Mouse (Mus musculus) lung, embryonic 16.5 days (tissue): Measurements from ENCODE around the gene Guca2a. TPM values are rescaled to one million over a fixed set of nuclear protein-coding genes. Genes with fewer than 3 reads are reported as not detected.

ENCODE experiments used
- ATAC-seq: fragments of 200-750 bp; cut with Nextera tagmentation; 2 replicates; pipeline ENCODE4 v1.8.0; 2017; ENCODE audit warnings: low read depth, mild to moderate bottlenecking, moderate library complexity
- H3K27ac ChIP-seq: fragments of 300-500 bp; sonication (generic); 2 replicates; pipeline ENCODE4 v1.5.1; 2014; ENCODE audit warnings: mild to moderate bottlenecking, control low read depth, low read length
- H3K27me3 ChIP-seq: fragments of 300-500 bp; sonication (generic); 2 replicates; pipeline ENCODE4 v1.6.1; 2014; ENCODE audit warnings: low read depth, low read length, mixed read lengths; ENCODE audit not compliant: control insufficient read depth, insufficient read depth
- H3K36me3 ChIP-seq: fragments of 300-500 bp; sonication (generic); 2 replicates; pipeline ENCODE4 v1.6.1; 2014; ENCODE audit warnings: low read length; ENCODE audit not compliant: control insufficient read depth, insufficient read depth
- H3K4me1 ChIP-seq: fragments of 300-500 bp; sonication (generic); replicated peaks from 2 replicates; pipeline ENCODE4 v1.6.1; 2014; ENCODE audit warnings: low read length, mixed read lengths; ENCODE audit not compliant: control insufficient read depth, insufficient read depth
- H3K4me2 ChIP-seq: fragments of 300-500 bp; sonication (generic); 2 replicates; pipeline ENCODE4 v1.6.1; 2014; ENCODE audit warnings: low read depth, low read length, control low read depth
- H3K4me3 ChIP-seq: fragments of 300-500 bp; sonication (generic); 2 replicates; pipeline ENCODE4 v1.5.1; 2014; ENCODE audit warnings: mild to moderate bottlenecking, low read length, control low read depth
- H3K9ac ChIP-seq: fragments of 300-500 bp; sonication (generic); 2 replicates; pipeline ENCODE4 v1.6.1; 2014; ENCODE audit warnings: low read length, control low read depth
- H3K9me3 ChIP-seq: fragments of 300-500 bp; sonication (generic); 2 replicates; pipeline ENCODE4 v1.6.1; 2016; ENCODE audit warnings: low read length; ENCODE audit not compliant: control insufficient read depth
- WGBS: fragments of 180-500 bp; shearing (Covaris S2); extraction: QIAGEN DNeasy Blood & Tissue Kit; methylation state at CpG from one replicate; pipeline ENCODE4 v1.1.7; 2014; 5-methylcytosine and 5-hydroxymethylcytosine counted together
- polyA plus RNA-seq: library from polyadenylated mRNA; unstranded; fragments of >200 nt; fragmentation: Nextera tagmentation; extraction: Ambion mirVana; gene quantifications from 2 replicates; pipeline ENCODE4 v1.2.1, GENCODE M21; 2015

Guca2a gene
- polyA plus RNA-seq, 1 experiment from 2014 or later: 0.64 TPM

DNA sequence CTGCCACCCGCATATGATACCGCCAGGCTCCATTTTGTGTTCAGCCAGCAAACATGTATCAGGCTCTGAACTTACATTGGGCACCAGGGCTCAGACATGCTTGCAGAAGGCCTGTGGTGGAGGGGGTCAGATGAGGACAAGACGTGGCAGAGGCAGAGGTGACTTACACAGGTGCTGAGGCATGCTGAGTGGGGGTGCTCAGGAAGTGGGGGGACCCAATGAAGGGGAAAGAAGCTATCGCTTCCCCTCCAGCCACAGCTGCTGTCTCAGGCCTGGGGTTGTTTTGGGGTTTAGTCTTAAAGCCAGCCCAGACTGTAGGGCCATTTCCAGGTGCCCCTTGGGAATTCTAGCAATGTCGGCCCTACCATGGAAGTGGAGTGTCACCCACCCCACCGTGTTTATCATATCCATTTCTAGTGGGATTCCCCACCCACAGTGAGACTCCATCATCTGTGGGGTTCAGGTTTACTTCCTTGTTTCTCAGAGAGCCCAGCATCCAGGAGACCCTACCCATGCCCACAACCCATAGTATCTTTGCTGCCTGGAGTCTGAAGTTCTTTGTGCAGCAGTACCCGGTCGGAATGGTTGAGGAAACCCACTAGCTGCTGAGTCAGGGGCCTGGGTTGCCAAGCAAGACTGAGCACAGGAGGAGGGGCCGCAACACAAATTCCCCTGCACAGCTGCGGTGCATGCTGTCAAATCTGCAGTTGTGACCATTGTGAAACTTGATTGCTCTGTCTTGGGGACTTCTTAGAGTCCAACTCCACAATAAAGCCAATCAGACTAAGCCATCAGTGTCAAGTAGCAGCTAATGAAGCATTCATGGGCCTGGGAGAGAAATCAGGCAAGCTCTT, 32.1 kb downstream of the Guca2a start:
- Histone ChIP-seq H3K4me3 (no peak overlapping the region), H3K27ac (no peak overlapping the region), H3K36me3 (no peaks in the 10 kb centered on the region), H3K27me3 (no peaks in the 10 kb centered on the region), H3K9ac (no peak overlapping the region), H3K4me2 (no peak overlapping the region), H3K9me3 (no peaks in the 10 kb centered on the region), H3K4me1 (no peaks in the 10 kb centered on the region)
- 65% methylated on average over 10 of the region's 10 CpGs for WGBS
- peak; percentile 51; the same call in 1 of the 2 replicates for ATAC-seq

GRCm38 (mm10) chr4:119670210-119670555, 32.7 kb downstream of the Guca2a start:
- H3K27me3 ChIP-seq: no peaks in the 10 kb centered on the region
- no peak for ATAC-seq
- H3K9ac ChIP-seq: no peak overlapping the region
- no peak overlapping the region for H3K4me2 ChIP-seq
- H3K4me1 ChIP-seq: no peaks in the 10 kb centered on the region
- 36% methylated on average over 7 of the region's 7 CpGs for WGBS
- H3K9me3 ChIP-seq: no peaks in the 10 kb centered on the region
- H3K27ac ChIP-seq: no peak overlapping the region
- H3K4me3 ChIP-seq: no peak overlapping the region
- H3K36me3 ChIP-seq: no peaks in the 10 kb centered on the region

- ATAC-seq: no peak
- H3K4me3 ChIP-seq: no peak overlapping the region
- WGBS: 86% methylated on average over 6 of the region's 6 CpGs
These were observed 33.2 kb downstream of the Guca2a start for GRCm38 (mm10) chr4:119670736-119671135.

DNA sequence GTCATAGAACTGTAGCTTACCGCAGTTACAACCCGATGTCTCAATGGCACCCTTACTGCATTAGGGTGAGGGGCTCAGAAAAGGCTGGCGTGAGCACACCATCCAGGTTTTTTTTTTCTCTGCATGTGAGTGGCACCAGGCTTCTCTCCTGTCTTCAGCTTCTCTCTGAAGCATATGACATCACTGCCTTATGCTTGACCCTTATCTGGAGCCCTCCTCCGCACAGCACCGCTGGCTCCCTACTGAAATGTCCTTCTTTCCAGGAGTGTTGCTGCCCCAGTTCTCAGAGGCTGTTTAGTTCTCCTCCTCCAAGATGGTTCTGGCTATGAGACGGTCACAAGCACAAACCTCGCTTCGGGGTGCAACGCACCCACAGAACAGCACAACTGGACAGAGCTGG, 33.7 kb downstream of the Guca2a start:
- H3K4me2 ChIP-seq: no peak overlapping the region
- 86% methylated on average over 9 of the region's 9 CpGs for WGBS

More at GRCm38 (mm10) chr4:119670736-119671135, 33.2 kb downstream of the Guca2a start:
- Histone ChIP-seq H3K9ac (no peak overlapping the region), H3K9me3 (no peaks in the 10 kb centered on the region), H3K27ac (no peak overlapping the region), H3K36me3 (no peaks in the 10 kb centered on the region), H3K27me3 (no peaks in the 10 kb centered on the region), H3K4me1 (no peaks in the 10 kb centered on the region), H3K4me2 (no peak overlapping the region)

DNA sequence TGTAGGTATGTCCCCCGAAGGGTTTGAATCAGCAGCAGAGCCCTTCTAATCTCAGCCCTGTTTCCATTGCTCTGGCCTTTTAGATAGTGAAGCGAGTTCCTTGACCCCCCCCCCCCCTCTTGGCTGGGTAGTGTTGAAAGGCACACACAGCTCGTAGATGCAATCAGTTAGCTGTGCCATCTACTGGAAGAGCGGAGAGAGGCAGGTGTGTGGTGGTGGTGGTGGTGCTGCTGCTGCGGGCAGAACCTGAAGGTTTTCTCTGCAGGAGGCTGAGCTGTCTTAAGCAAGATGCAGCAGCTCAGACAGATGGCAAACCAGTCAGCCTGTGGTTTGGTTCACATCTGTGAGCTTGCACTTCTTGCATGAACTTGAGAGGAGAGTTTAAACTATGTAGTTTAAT, 35.2 kb downstream of the Guca2a start:
- Histone ChIP-seq H3K36me3 (no peaks in the 10 kb centered on the region), H3K4me3 (no peak overlapping the region), H3K4me2 (no peak overlapping the region), H3K27ac (no peak overlapping the region), H3K9me3 (no peaks in the 10 kb centered on the region), H3K9ac (no peak overlapping the region), H3K27me3 (no peaks in the 10 kb centered on the region), H3K4me1 (0 out of 2 replicates have a peak, but pooled peaks cover 3% of the 10 kb centered on the region)
- ATAC-seq: no peak
- 26% methylated on average over 5 of the region's 5 CpGs for WGBS

More for the DNA sequence above, 33.7 kb downstream of the Guca2a start:
- no peak overlapping the region for H3K9ac ChIP-seq
- H3K4me1 ChIP-seq: no peaks in the 10 kb centered on the region
- no peak overlapping the region for H3K27ac ChIP-seq
- H3K27me3 ChIP-seq: no peaks in the 10 kb centered on the region
- no peak for ATAC-seq
- no peaks in the 10 kb centered on the region for H3K9me3 ChIP-seq
- no peak overlapping the region for H3K4me3 ChIP-seq
- H3K36me3 ChIP-seq: no peaks in the 10 kb centered on the region

DNA sequence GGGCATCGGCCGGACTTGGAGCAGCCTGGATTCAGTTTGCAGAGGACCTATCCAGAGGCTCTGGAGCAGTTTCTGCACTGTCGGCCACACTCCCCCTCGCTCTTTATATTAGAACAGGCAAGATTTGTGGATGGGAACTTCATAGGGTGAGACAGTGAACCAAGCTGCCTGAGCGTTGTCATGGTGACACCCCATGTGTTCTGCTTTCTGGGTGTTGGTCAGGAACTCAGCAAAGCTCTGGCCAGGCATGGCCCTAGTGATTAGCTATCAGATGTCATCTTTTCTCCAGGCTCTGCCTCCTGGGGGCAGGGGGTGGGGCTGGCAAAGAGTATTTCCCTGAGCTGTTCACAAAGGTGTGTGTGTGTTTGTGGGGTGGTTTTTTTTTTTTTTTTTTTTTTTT, 45.1 kb downstream of the Guca2a start:
- H3K36me3 ChIP-seq: no peaks in the 10 kb centered on the region
- no peak for ATAC-seq
- no peaks in the 10 kb centered on the region for H3K4me1 ChIP-seq
- no peak overlapping the region for H3K27ac ChIP-seq
- H3K9ac ChIP-seq: no peak overlapping the region
- no peaks in the 10 kb centered on the region for H3K9me3 ChIP-seq
- no peak overlapping the region for H3K4me3 ChIP-seq
- no peaks in the 10 kb centered on the region for H3K27me3 ChIP-seq
- 52% methylated on average over 5 of the region's 5 CpGs for WGBS
- H3K4me2 ChIP-seq: no peak overlapping the region

DNA sequence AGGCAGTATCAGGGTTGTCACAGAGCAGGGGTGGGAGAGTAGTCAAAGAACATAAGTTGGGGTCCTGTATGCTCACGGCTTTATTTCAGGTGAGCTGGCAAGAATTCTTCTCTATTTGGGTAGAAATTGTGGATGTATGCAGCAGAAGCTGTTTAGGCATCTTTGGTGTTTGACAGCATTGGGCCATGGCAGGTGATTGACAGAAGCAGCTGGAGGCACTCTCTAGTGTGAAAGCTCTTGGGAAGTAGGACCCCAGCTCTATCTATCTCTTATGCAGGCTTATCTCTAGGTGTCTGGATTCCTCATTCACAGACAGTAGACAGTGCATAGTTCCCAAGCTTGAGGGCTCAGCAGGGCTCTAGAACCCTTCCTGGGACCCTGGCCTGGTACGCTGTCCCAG, 48.2 kb downstream of the Guca2a start:
- 81% methylated on average over 2 of the region's 2 CpGs for WGBS
- H3K4me2 ChIP-seq: no peak overlapping the region
- ATAC-seq: no peak
- no peak overlapping the region for H3K9ac ChIP-seq
- H3K4me1 ChIP-seq: no peaks in the 10 kb centered on the region
- H3K27ac ChIP-seq: no peak overlapping the region
- no peak overlapping the region for H3K4me3 ChIP-seq
- no peaks in the 10 kb centered on the region for H3K9me3 ChIP-seq
- no peaks in the 10 kb centered on the region for H3K27me3 ChIP-seq
- H3K36me3 ChIP-seq: no peaks in the 10 kb centered on the region

Other genes with a start within 250 kb of the Guca2a start
- 6.1 and 9.3 TPM in 2 replicates for gene Ccdc30, start 222.2 kb upstream of the Guca2a start, polyA plus RNA-seq
- 31.5 and 33.9 TPM in 2 replicates for gene Ppcs, start 215.3 kb upstream of the Guca2a start, polyA plus RNA-seq
- gene Zmynd12, start 214.9 kb upstream of the Guca2a start, polyA plus RNA-seq: 2.0 and 2.1 TPM in 2 replicates
- 0.50 TPM in 2 replicates for gene Rimkla, start 145.1 kb upstream of the Guca2a start, polyA plus RNA-seq
- gene Foxj3, start 100.7 kb upstream of the Guca2a start, polyA plus RNA-seq: 24.1 and 24.9 TPM in 2 replicates
- gene Frg2f1, start 98.2 kb upstream of the Guca2a start, polyA plus RNA-seq: 4.5 and 4.9 TPM in 2 replicates
- gene Guca2b, start 21.2 kb downstream of the Guca2a start, polyA plus RNA-seq: 0.62 TPM in 1 of 2 replicates, not detected in the other
- 27.9 and 30.3 TPM in 2 replicates for gene Hivep3, start 96.1 kb downstream of the Guca2a start, polyA plus RNA-seq